Mouse (Mus musculus) liver, embryonic 16.5 days (tissue): ENCODE measurements around the gene Gpn2. TPM values are rescaled to one million over a fixed set of nuclear protein-coding genes. Genes with fewer than 3 reads are reported as not detected.

Source experiments
- ATAC-seq: fragments of 200-750 bp; cut with Nextera tagmentation; 2 replicates; pipeline ENCODE4 v1.8.0; 2017; ENCODE audit warnings: low read depth, mild to moderate bottlenecking, moderate number of reproducible peaks, moderate library complexity
- H3K27ac ChIP-seq: fragments of 300-500 bp; sonication (generic); 2 replicates; pipeline ENCODE4 v1.5.1; 2014; ENCODE audit warnings: mild to moderate bottlenecking, low read length
- H3K27me3 ChIP-seq: fragments of 300-500 bp; sonication (generic); 2 replicates; pipeline ENCODE4 v1.6.1; 2014; ENCODE audit warnings: low read depth, low read length, mixed read lengths; ENCODE audit not compliant: control insufficient read depth, insufficient read depth
- H3K36me3 ChIP-seq: fragments of 300-500 bp; sonication (generic); 2 replicates; pipeline ENCODE4 v1.6.1; 2014; ENCODE audit warnings: mild to moderate bottlenecking; ENCODE audit not compliant: control insufficient read depth, insufficient read depth
- H3K4me1 ChIP-seq: fragments of 300-500 bp; sonication (generic); 2 replicates; pipeline ENCODE4 v1.6.1; 2014; ENCODE audit warnings: low read depth, low read length, mixed read lengths; ENCODE audit not compliant: control insufficient read depth
- H3K4me2 ChIP-seq: fragments of 300-500 bp; sonication (generic); 2 replicates; pipeline ENCODE4 v1.6.1; 2014; ENCODE audit warnings: low read depth, low read length, mixed read lengths
- H3K4me3 ChIP-seq: fragments of 300-500 bp; sonication (generic); 2 replicates; pipeline ENCODE4 v1.5.1; 2014; ENCODE audit warnings: low read depth, mild to moderate bottlenecking, low read length
- H3K9ac ChIP-seq: fragments of 300-500 bp; sonication (generic); 2 replicates; pipeline ENCODE4 v1.6.1; 2014; ENCODE audit warnings: low read depth, low read length
- H3K9me3 ChIP-seq: fragments of 300-500 bp; sonication (generic); replicated peaks from 2 replicates; pipeline ENCODE4 v1.6.1; 2016; ENCODE audit warnings: low read length; ENCODE audit not compliant: control insufficient read depth
- whole genome bisulfite sequencing: fragments of 180-500 bp; shearing (Covaris S2); extraction: QIAGEN DNeasy Blood & Tissue Kit; methylation state at CpG from one replicate; pipeline ENCODE4 v1.1.7; 2014; ENCODE audit not compliant: insufficient replicate concordance; 5-methylcytosine and 5-hydroxymethylcytosine counted together
- microRNA-seq: library from miRNA; unstranded; fragments of <30 nt; microRNA quantifications from one replicate; pipeline ENCODE4, GENCODE M21; 2016
- polyA plus RNA-seq: library from polyadenylated mRNA; unstranded; fragments of >200 nt; fragmentation: Nextera tagmentation; extraction: Ambion mirVana; gene quantifications from 2 replicates; pipeline ENCODE4 v1.2.1, GENCODE M21; 2015

Gpn2 gene
- polyA plus RNA-seq, 1 experiment from 2014 or later, result 6.5 TPM

DNA sequence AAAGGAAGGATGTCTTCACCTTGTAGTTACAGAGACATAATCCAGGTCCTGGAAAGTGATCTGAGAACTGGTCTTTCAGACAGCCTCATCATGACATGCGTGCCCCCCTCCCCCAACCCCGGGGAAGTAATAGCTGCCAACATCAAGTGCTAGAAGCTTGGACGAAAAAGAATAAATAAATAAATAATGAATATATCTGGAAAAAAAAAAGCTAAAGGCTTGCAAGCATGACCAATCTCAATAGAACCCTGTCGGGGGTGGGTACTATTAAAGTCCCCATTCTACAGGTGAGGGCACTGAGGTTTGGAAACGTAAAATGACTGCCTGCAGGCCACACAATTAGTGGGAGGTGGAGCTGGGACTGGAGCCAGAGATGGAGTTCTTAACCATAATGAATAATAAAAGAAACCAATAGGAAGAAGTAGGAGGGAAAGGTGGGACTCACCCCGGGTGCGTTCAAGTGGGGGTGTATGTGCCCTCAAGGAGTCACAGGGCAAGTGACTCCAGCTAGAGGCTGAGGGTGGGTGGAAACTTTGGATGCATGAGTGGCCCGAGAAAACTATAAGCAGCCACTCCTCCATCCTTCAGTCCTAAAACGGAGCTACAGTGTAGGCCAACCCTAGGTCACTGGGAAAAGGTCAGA is 47.7 kb downstream of the Gpn2 start:
- Histone ChIP-seq H3K4me1 (peaks cover 21% of the 10 kb centered on the region), H3K9ac (peak overlapping the region; percentile 91), H3K9me3 (no peaks in the 10 kb centered on the region), H3K4me2 (peak overlapping the region; percentile 95), H3K36me3 (no peaks in the 10 kb centered on the region), H3K27ac (no peak overlapping the region), H3K27me3 (no peaks in the 10 kb centered on the region), H3K4me3 (peak overlapping the region; percentile 81)
- WGBS, result 48% methylated on average over 9 of the region's 9 CpGs
- ATAC-seq, result no peak

DNA sequence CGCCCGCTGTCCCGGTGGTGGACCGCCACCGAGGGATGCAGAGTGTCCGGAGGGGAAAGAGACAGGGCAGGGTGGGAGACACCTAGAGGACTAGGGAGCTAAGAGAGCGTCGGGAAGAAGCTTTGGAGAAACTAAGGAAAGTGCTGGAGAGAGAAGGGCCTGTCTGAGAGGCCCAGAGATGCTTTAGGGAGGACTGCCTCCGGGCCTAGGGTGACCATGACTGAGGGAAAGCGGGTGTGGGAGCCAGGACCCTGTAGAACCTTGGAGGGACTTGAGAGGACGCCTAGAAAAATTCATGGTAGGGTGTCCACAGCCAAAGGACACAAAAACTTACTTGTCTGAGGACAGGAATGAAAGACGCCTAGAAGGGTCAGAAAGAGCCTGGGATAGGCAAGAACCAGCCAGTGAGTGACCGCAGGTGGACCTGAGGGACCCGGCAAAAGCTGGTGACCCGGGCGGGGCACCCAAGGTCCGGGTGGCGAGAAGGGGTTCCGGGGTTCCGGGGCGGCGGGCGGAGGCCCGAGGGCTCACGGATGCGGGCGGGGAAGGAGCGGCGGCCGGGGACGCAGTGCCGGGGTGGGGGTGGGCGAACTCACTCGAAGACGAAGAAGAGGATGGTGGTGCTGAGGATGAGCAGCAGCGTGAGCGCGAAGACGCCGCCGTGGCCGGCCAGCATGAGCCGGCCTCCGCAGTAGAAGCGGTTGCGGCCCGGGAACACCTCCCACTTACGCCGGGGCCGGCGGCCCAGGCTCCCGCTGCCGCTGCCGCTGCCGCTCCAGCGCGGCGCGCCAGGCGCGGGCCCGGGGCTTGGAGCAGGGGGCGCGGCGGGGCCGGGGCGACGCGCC is 48.5 kb downstream of the Gpn2 start:
- H3K4me2 ChIP-seq, result peak overlapping the region; percentile 95
- H3K4me1 ChIP-seq, result peaks cover 21% of the 10 kb centered on the region
- ATAC-seq, result peak; percentile 68
- WGBS, result 3% methylated on average over 62 of the region's 69 CpGs
- H3K27ac ChIP-seq, result peak overlapping the region; percentile 68
- H3K36me3 ChIP-seq, result no peaks in the 10 kb centered on the region
- no peaks in the 10 kb centered on the region for H3K9me3 ChIP-seq
- peak overlapping the region; percentile 81 for H3K4me3 ChIP-seq
- H3K27me3 ChIP-seq, result no peaks in the 10 kb centered on the region
- H3K9ac ChIP-seq, result peak overlapping the region; percentile 91

DNA sequence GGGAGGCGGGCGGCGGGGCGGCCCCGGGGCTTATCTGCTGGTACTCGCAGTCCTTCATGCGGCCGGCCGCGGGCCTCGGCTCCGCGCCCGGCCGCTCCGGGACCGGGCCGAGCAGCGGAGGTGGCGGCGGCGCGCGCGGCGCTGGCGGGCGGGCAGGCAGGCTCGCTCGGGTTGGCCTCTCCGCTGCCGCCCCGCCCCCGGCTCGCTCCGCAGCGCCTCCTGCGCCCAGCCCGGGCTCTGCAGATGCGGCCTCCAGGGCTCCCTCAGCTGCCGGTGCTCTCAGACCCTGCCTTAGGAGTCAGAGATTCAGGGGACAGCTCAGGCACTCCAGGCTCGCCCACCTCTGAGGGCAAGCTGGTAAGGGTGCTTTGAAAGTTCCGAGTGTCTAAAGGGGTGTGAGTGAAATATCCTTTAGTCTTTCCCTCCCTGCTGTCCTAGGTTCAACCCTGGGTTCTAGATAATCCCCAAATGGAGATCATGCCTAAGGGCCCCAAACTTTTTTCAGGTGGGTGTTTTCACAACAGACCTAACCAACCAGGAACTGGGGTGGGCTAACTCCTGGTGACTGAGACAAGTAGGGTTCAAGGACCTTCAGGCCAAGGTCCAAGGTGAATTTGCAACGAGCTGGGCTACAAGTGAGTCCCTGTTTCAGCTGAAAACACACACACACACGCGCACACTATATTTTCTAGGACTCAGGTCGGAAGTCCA is 49.3 kb downstream of the Gpn2 start:
- Histone ChIP-seq H3K4me2 (peak overlapping the region; percentile 95), H3K27me3 (no peaks in the 10 kb centered on the region), H3K27ac (peak overlapping the region; percentile 68), H3K4me3 (peak overlapping the region; percentile 81), H3K36me3 (no peaks in the 10 kb centered on the region), H3K9me3 (no peaks in the 10 kb centered on the region), H3K9ac (peak overlapping the region; percentile 91), H3K4me1 (peaks cover 21% of the 10 kb centered on the region)
- peak; percentile 85 for ATAC-seq
- 9% methylated on average over 38 of the region's 47 CpGs for WGBS

DNA sequence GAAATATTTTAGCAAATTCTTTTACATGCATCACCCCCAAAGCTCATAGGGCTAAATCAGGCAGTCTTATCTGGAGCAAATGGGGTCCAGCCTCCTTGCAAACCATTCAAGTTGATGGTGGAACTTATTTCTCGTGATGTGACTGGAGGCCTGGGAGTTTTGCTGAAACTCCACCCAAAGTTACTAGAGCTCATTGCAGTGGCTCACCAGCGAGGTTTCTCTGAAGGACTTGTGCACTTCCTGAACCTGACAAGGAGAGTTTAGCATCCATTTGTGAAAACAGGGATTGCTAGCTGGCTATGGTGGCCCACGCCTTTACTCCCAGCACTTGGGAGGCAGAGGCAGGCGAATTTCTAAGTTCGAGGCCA is 49.9 kb downstream of the Gpn2 start:
- H3K27ac ChIP-seq, result no peak overlapping the region
- H3K9ac ChIP-seq, result no peak overlapping the region
- peaks cover 21% of the 10 kb centered on the region for H3K4me1 ChIP-seq
- H3K27me3 ChIP-seq, result no peaks in the 10 kb centered on the region
- H3K9me3 ChIP-seq, result no peaks in the 10 kb centered on the region
- no peak overlapping the region; the same call in 1 of the 2 replicates for H3K4me3 ChIP-seq
- WGBS, result 65% methylated on average over 5 of the region's 5 CpGs
- H3K4me2 ChIP-seq, result peak overlapping the region; percentile 95
- no peak for ATAC-seq
- no peaks in the 10 kb centered on the region for H3K36me3 ChIP-seq

Small RNA genes within 50 kb of the gene (microRNA-seq; reads per million reads assigned to microRNA genes)
- not detected for gene Gm23158

Other genes starting within 250 kb of the Gpn2 start
- 6.2 and 8.1 TPM in 2 replicates for gene Wdtc1, start 230.9 kb upstream of the Gpn2 start, polyA plus RNA-seq
- gene Slc9a1, start 214.7 kb upstream of the Gpn2 start, polyA plus RNA-seq, result 2.9 and 3.3 TPM in 2 replicates
- 0.09 and 0.12 TPM in 2 replicates for gene Tent5b, start 104.2 kb upstream of the Gpn2 start, polyA plus RNA-seq
- gene Trnp1, start 85.8 kb upstream of the Gpn2 start, polyA plus RNA-seq, result not detected in 2 replicates
- gene Kdf1, start 65.4 kb upstream of the Gpn2 start, polyA plus RNA-seq, result 1.4 and 2.6 TPM in 2 replicates
- gene Nudc, start 38.4 kb upstream of the Gpn2 start, polyA plus RNA-seq, result 93.7 and 98.3 TPM in 2 replicates
- gene Nr0b2, start 31.0 kb upstream of the Gpn2 start, polyA plus RNA-seq, result 0.49 and 0.90 TPM in 2 replicates
- 2.9 and 3.2 TPM in 2 replicates for gene Gpatch3, start 9.6 kb upstream of the Gpn2 start, polyA plus RNA-seq
- 0.27 and 0.61 TPM in 2 replicates for gene Sfn, start 17.8 kb downstream of the Gpn2 start, polyA plus RNA-seq
- 0.79 and 1.1 TPM in 2 replicates for gene Zdhhc18, start 65.8 kb downstream of the Gpn2 start, polyA plus RNA-seq
- 6.0 and 6.7 TPM in 2 replicates for gene Pigv, start 88.3 kb downstream of the Gpn2 start, polyA plus RNA-seq
- gene Arid1a, start 172.4 kb downstream of the Gpn2 start, polyA plus RNA-seq, result 7.6 and 7.9 TPM in 2 replicates